Mouse (Mus musculus): ENCODE results near the gene Ephb3. TPM values are rescaled to one million over a fixed set of nuclear protein-coding genes. Genes with fewer than 3 reads are reported as not detected.

Ephb3 gene
- total and polyA plus RNA-seq, 2 experiments from 2014 or later, result 6.8 to 9.6 TPM

- Histone ChIP-seq H3K9me3 (replicated peaks; ENCODE audit: control insufficient read depth, low read length) (no peaks in the 10 kb centered on the region), H3K36me3 (replicated peaks; ENCODE audit: control insufficient read depth, insufficient read depth, low read length) (no peaks in the 10 kb centered on the region), H3K4me1 (ENCODE audit: control insufficient read depth, insufficient read depth) (peaks cover 17% of the 10 kb centered on the region), H3K27ac (ENCODE audit: low read depth) (peak overlapping the region; percentile 7; the same call in 1 of the 2 replicates), H3K4me2 (ENCODE audit: low read depth, low read length) (no peak overlapping the region), H3K4me3 (ENCODE audit: low read depth, low read length) (no peak overlapping the region), H3K9ac (replicated peaks; ENCODE audit: low read depth, low read length) (no peak overlapping the region), H3K27me3 (ENCODE audit: control insufficient read depth, insufficient read depth, low read length) (no peaks in the 10 kb centered on the region)
- DNase-seq (ENCODE audit: low spot score), result peak; percentile 63
- no peak for TF ChIP-seq CTCF (IDR thresholded peaks at IDR 0.05; ENCODE audit: low read depth)
- TF ChIP-seq EP300 (IDR thresholded peaks at IDR 0.05; ENCODE audit: low read depth), result no peak
- ATAC-seq (ENCODE audit: insufficient read depth, low read depth), result peak; percentile 67
- 42% methylated on average over 11 of the region's 11 CpGs for WGBS
Observed at GRCm38 (mm10) chr16:21255574-21256304, 51.2 kb downstream of the Ephb3 start.

DNA sequence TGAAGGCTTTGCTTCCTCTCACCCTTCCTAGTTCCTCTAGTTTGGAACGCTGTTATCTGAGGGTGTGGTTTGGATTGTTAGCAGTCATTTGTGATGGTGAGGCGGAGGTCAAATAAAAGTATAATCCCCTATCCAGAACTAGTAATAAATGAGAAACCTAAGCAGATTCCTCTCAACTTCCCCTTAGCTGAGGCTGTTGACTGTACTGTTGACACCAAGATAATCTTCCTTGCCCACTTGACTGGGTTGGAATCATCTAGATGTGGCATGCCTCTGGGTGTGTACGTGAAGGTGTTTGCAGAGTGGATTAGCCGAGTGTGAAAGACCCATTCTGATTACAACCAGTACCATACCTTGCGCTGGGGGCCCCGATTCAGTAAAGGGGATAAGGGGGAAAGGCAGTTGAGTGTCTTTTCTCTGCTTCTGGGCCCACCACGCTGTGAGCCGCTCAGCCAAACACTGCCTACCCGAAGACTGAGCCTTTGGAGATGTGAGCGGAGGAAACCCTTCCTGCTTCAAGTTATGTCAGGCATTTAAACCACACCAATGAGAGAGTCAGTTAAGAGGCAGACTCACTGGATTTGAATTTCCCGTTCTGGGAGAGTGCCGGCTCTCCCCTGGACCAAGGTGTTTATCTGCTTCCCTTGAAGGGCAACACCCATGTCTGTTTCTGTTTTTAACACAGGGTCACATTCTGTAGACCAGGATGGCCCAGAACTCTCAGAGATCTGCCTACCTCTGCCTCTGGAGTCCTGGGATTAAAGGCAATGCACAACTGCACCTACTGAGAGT is 52.2 kb downstream of the Ephb3 start:
- Histone ChIP-seq H3K9ac (replicated peaks; ENCODE audit: low read depth, low read length) (no peak overlapping the region), H3K4me3 (ENCODE audit: low read depth, low read length) (no peak overlapping the region), H3K4me2 (ENCODE audit: low read depth, low read length) (no peak overlapping the region), H3K9me3 (replicated peaks; ENCODE audit: control insufficient read depth, low read length) (no peaks in the 10 kb centered on the region), H3K36me3 (replicated peaks; ENCODE audit: control insufficient read depth, insufficient read depth, low read length) (no peaks in the 10 kb centered on the region), H3K27ac (ENCODE audit: low read depth) (peak overlapping the region; percentile 51; the same call in 1 of the 2 replicates), H3K27me3 (ENCODE audit: control insufficient read depth, insufficient read depth, low read length) (no peaks in the 10 kb centered on the region), H3K4me1 (ENCODE audit: control insufficient read depth, insufficient read depth) (peaks cover 17% of the 10 kb centered on the region)
- no peak for DNase-seq (ENCODE audit: low spot score)
- WGBS, result 74% methylated on average over 12 of the region's 12 CpGs
- TF ChIP-seq EP300 (IDR thresholded peaks at IDR 0.05; ENCODE audit: low read depth) (no peak), CTCF (IDR thresholded peaks at IDR 0.05; ENCODE audit: low read depth) (no peak)
- no peak for ATAC-seq (ENCODE audit: insufficient read depth, low read depth)

- no peak for DNase-seq (ENCODE audit: low spot score)
- no peak overlapping the region for H3K4me3 ChIP-seq (ENCODE audit: low read depth, low read length)
- no peak overlapping the region for H3K9ac ChIP-seq (replicated peaks; ENCODE audit: low read depth, low read length)
- no peaks in the 10 kb centered on the region for H3K36me3 ChIP-seq (replicated peaks; ENCODE audit: control insufficient read depth, insufficient read depth, low read length)
- H3K27me3 ChIP-seq (ENCODE audit: control insufficient read depth, insufficient read depth, low read length), result no peaks in the 10 kb centered on the region
- no peak for ATAC-seq (ENCODE audit: insufficient read depth, low read depth)
- WGBS, result 90% methylated on average over 7 of the region's 7 CpGs
- H3K4me2 ChIP-seq (ENCODE audit: low read depth, low read length), result no peak overlapping the region
- no peaks in the 10 kb centered on the region for H3K4me1 ChIP-seq (ENCODE audit: control insufficient read depth, insufficient read depth)
- H3K27ac ChIP-seq (ENCODE audit: low read depth), result no peak overlapping the region
- no peaks in the 10 kb centered on the region for H3K9me3 ChIP-seq (replicated peaks; ENCODE audit: control insufficient read depth, low read length)
- no peak for TF ChIP-seq EP300 (IDR thresholded peaks at IDR 0.05; ENCODE audit: low read depth)
- TF ChIP-seq CTCF (IDR thresholded peaks at IDR 0.05; ENCODE audit: low read depth), result no peak
Observed at GRCm38 (mm10) chr16:21265417-21265816, 60.9 kb downstream of the Ephb3 start.

GRCm38 (mm10) chr16:21269775-21270174 is 65.2 kb downstream of the Ephb3 start:
- WGBS, result 60% methylated on average over 8 of the region's 8 CpGs
- Histone ChIP-seq H3K4me2 (ENCODE audit: low read depth, low read length) (no peak overlapping the region), H3K27ac (ENCODE audit: low read depth) (no peak overlapping the region), H3K36me3 (replicated peaks; ENCODE audit: control insufficient read depth, insufficient read depth, low read length) (no peaks in the 10 kb centered on the region), H3K9ac (replicated peaks; ENCODE audit: low read depth, low read length) (no peak overlapping the region), H3K4me1 (ENCODE audit: control insufficient read depth, insufficient read depth) (peaks cover 8% of the 10 kb centered on the region; the same call in 1 of the 2 replicates), H3K4me3 (ENCODE audit: low read depth, low read length) (no peak overlapping the region), H3K9me3 (replicated peaks; ENCODE audit: control insufficient read depth, low read length) (no peaks in the 10 kb centered on the region), H3K27me3 (ENCODE audit: control insufficient read depth, insufficient read depth, low read length) (no peaks in the 10 kb centered on the region)
- DNase-seq (ENCODE audit: low spot score) (no peak), ATAC-seq (ENCODE audit: insufficient read depth, low read depth) (no peak)
- TF ChIP-seq EP300 (IDR thresholded peaks at IDR 0.05; ENCODE audit: low read depth) (no peak), CTCF (IDR thresholded peaks at IDR 0.05; ENCODE audit: low read depth) (no peak)

DNA sequence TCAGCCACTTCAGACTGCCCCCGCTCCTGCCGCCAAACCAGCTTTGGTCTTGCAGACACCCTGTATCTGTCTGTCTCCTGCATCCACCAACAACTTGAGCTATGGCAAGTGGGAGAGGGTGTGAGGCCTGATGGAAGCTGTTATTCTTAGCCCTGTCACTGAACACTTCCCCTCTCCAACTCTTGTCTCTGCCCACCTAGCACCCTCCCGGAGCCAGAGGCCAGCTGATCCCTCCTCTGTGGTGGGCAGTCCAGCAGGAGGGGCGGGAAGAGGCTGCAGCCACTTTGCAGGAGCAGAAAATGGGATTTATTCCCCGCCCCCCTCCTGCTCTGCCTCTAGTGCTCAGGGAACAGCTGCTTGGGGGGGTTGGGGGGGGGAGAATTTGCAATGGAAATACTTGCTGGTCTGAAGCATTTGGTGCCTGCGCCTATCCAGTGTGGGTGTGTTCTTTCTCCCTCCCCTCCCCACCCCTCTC is 67.3 kb downstream of the Ephb3 start:
- WGBS, result 33% methylated on average over 6 of the region's 6 CpGs
- peak; percentile 82 for ATAC-seq (ENCODE audit: insufficient read depth, low read depth)
- Histone ChIP-seq H3K9ac (replicated peaks; ENCODE audit: low read depth, low read length) (no peak overlapping the region), H3K27ac (ENCODE audit: low read depth) (no peak overlapping the region), H3K4me2 (ENCODE audit: low read depth, low read length) (no peak overlapping the region), H3K36me3 (replicated peaks; ENCODE audit: control insufficient read depth, insufficient read depth, low read length) (no peaks in the 10 kb centered on the region), H3K4me3 (ENCODE audit: low read depth, low read length) (no peak overlapping the region), H3K4me1 (ENCODE audit: control insufficient read depth, insufficient read depth) (peaks cover 8% of the 10 kb centered on the region; the same call in 1 of the 2 replicates), H3K9me3 (replicated peaks; ENCODE audit: control insufficient read depth, low read length) (no peaks in the 10 kb centered on the region), H3K27me3 (ENCODE audit: control insufficient read depth, insufficient read depth, low read length) (no peaks in the 10 kb centered on the region)
- DNase-seq (ENCODE audit: low spot score), result peak; percentile 56
- TF ChIP-seq EP300 (IDR thresholded peaks at IDR 0.05; ENCODE audit: low read depth) (no peak), CTCF (IDR thresholded peaks at IDR 0.05; ENCODE audit: low read depth) (no peak)

Data from heart, postnatal 0 days (tissue).